Mouse (Mus musculus) common myeloid progenitor, adult 5-6 weeks (primary cell): ENCODE data around the gene Nsd1. TPM values are rescaled to one million over a fixed set of nuclear protein-coding genes. Genes with fewer than 3 reads are reported as not detected.
"Not testable (repeated sequence)": the region's sequence is repeated elsewhere in the genome, so short reads cannot be mapped to it uniquely, and the experiment has no call there.

Experiments used
- ATAC-seq: replicated peaks from 2 replicates; pipeline ENCODE4 v1.8.0; 2016; ENCODE audit warnings: low read depth, mild to moderate bottlenecking, moderate TSS enrichment, inconsistent platforms; ENCODE audit not compliant: poor library complexity, severe bottlenecking
- total RNA-seq: library from RNA; stranded (forward); fragments of 200-1000, 187-1606 nt; gene quantifications from 2 replicates; pipeline ENCODE4 v1.2.3, GENCODE M21; 2017

Nsd1 gene
- total RNA-seq, 1 experiment from 2014 or later, result 124 TPM

- ATAC-seq, result peak; percentile 37
Measured at GRCm38 (mm10) chr13:55189531-55190107, 20.0 kb upstream of the Nsd1 start.

- peak; percentile 99 for ATAC-seq
Measured at GRCm38 (mm10) chr13:55190121-55190868, 19.3 kb upstream of the Nsd1 start.

- ATAC-seq, result no peak
Measured at GRCm38 (mm10) chr13:55191535-55191934, 18.0 kb upstream of the Nsd1 start.

GRCm38 (mm10) chr13:55202758-55203157 lies 6.8 kb upstream of the Nsd1 start:
- not testable (repeated sequence) for ATAC-seq

- no peak for ATAC-seq
Measured at GRCm38 (mm10) chr13:55203740-55204139, 5.8 kb upstream of the Nsd1 start.

GRCm38 (mm10) chr13:55204667-55205389 lies 4.8 kb upstream of the Nsd1 start:
- no peak for ATAC-seq

- ATAC-seq, result no peak
Measured at GRCm38 (mm10) chr13:55205448-55206205, 4.0 kb upstream of the Nsd1 start.

GRCm38 (mm10) chr13:55208837-55209648 lies 539 bp upstream of the Nsd1 start:
- ATAC-seq, result no peak; the same call in 1 of the 2 replicates

- peak; percentile 13 for ATAC-seq
Measured at GRCm38 (mm10) chr13:55210193-55210970, 800 bp downstream of the Nsd1 start.

GRCm38 (mm10) chr13:55210971-55211220 lies 1.3 kb downstream of the Nsd1 start:
- ATAC-seq, result no peak

- ATAC-seq, result peak; percentile 57
Measured at GRCm38 (mm10) chr13:55211221-55212010, 1.8 kb downstream of the Nsd1 start.

- ATAC-seq, result peak; percentile 7; the same call in 1 of the 2 replicates
Measured at GRCm38 (mm10) chr13:55212011-55212360, 2.4 kb downstream of the Nsd1 start.

GRCm38 (mm10) chr13:55212361-55213137 lies 3.0 kb downstream of the Nsd1 start:
- no peak for ATAC-seq

GRCm38 (mm10) chr13:55213138-55213806 lies 3.7 kb downstream of the Nsd1 start:
- ATAC-seq, result no peak

- no peak for ATAC-seq
Measured at GRCm38 (mm10) chr13:55224364-55224763, 14.8 kb downstream of the Nsd1 start.

GRCm38 (mm10) chr13:55230701-55231100 lies 21.1 kb downstream of the Nsd1 start:
- ATAC-seq, result no peak

GRCm38 (mm10) chr13:55243205-55243604 lies 33.6 kb downstream of the Nsd1 start:
- no peak for ATAC-seq
